Comparison of ENCODE assay signal across 20 mouse cellular contexts in genomic region chr13:30949181-30949580, GRCm38 (mm10). TPM values are rescaled to one million over a fixed set of nuclear protein-coding genes. Genes with fewer than 3 reads are reported as not detected.
"Had no signal": no experiment of that assay in that cellular context is flagged by ENCODE, and none has a peak within 500 bp of the region (broad histone marks: within the 10 kb centered on the region; RNA-seq: fewer than 3 reads in every experiment).

No protein-coding gene starts in this region.

- H3K4me1 ChIP-seq: limb, embryonic 12.5 days; neural tube, embryonic 13.5 days had no signal

- DNase-seq: kidney, adult 8-10 months; kidney, postnatal 25 days; layer of hippocampus, adult 9-11 months; liver; liver, embryonic 13.5 days; liver, postnatal 0 days; lung, postnatal 14 days; midbrain, embryonic 14.5 days; right cerebral cortex, postnatal 4 days; spleen, adult 18-20 months; thymus, adult 2 months; thymus, postnatal 25 days had no signal

- ATAC-seq: intestine, postnatal 0 days; liver, postnatal 0 days had no signal

- H3K27me3 ChIP-seq: limb, embryonic 12.5 days; liver, embryonic 13.5 days; lung, embryonic 15.5 days; neural tube, embryonic 13.5 days had no signal

- H3K36me3 ChIP-seq: limb, embryonic 12.5 days; liver, embryonic 13.5 days; neural tube, embryonic 13.5 days had no signal

- H3K4me3 ChIP-seq: limb, embryonic 12.5 days; liver, embryonic 13.5 days; lung, embryonic 15.5 days; neural tube, embryonic 13.5 days had no signal

- H3K27ac ChIP-seq: limb, embryonic 12.5 days; liver, embryonic 13.5 days; lung, embryonic 15.5 days; macrophage; neural tube, embryonic 13.5 days; stomach, postnatal 0 days had no signal

RNA-seq across cellular contexts. Expression of gene Hus1b, which starts 1.6 kb away (rescaled TPM):
- polyA plus RNA-seq: intestine, postnatal 0 days; kidney, embryonic 16.5 days; limb, embryonic 12.5 days; liver, embryonic 13.5 days; liver, postnatal 0 days; lung, embryonic 15.5 days; macrophage; neural tube, embryonic 13.5 days; stomach, postnatal 0 days had no signal

RNA-seq across cellular contexts. Expression of gene Gm5447, which starts 24.8 kb away (rescaled TPM):
- total RNA-seq: layer of hippocampus, adult 18-20 months had no signal
- polyA plus RNA-seq: intestine, postnatal 0 days; kidney, embryonic 16.5 days; liver, embryonic 13.5 days; liver, postnatal 0 days; macrophage; midbrain, embryonic 14.5 days; neural tube, embryonic 13.5 days; stomach, postnatal 0 days; thymus, adult 2 months had no signal
